Mouse (Mus musculus): ENCODE measurements around the gene Esp31.

Esp31 gene

DNA sequence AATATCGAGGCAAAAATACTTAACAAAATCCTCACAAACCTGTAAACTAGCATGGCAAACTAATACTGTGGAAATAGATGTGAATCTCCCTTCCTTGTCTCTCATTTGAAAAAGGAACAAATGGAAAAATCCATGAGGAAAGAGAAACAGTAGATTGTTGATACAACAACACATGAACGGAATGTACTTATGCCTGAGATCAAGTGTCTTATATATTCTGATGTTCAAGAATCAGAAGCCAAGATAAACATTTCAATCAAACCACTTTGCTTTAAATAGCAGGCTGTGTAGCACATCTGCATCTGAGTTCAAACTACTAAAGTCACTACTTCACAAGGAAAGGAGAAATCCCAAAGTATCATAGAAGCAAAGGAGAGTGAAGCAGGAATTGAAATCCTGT lies at the start of gene Esp31:
TSS of gene Esp31 (plus strand) at position 301 of the 400 bp plus-strand sequence.
- no peak for DNase-seq (ENCODE audit: low spot score in 2 of 2)

Data from cerebellum, postnatal 4 days (tissue).